Mouse (Mus musculus) heart, postnatal 36 days (tissue): ENCODE measurements at regions not wholly inside any gene's neighbourhood (a gene's known extent, or its start where the extent isn't known, plus 50 kb on each side); places are given as distances from the start of the nearest gene placed in this dataset.

Experiments used
- DNase-seq, 2 experiments: peaks; one replicate each; pipeline ENCODE4 v3.0.0; 2021 to 2022
- intact Hi-C: fragments of 180-260 bp; cut with DNase I; formaldehyde crosslinking; loops from one replicate; pipeline ENCODE4 v1.15.1; 2025

GRCm38 (mm10) chr8:113250264-113250663, 385.1 kb upstream of the Mon1b start:
- DNase-seq = no peak
- intact Hi-C loops = no loop called here

DNA sequence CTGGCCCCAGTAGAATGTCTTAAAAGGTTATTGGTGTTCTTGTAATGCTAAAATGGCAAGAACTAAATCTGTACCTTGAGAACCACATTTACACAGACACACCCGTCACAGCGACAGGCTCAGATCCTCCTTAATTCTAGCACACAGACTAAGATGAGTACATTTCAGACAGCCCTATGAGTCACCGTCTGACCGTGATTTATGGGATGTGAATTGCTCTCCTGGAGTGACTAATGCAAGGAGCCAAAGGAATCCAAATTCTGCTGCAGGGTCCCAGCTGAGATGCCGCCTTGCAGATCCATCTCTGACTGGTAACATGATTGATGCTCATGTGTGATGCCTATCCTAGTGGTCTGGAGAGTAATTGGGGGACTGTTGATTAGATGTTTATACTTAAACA, 381.3 kb upstream of the Mon1b start:
- no peak for DNase-seq
- intact Hi-C loops = no loop called here

DNA sequence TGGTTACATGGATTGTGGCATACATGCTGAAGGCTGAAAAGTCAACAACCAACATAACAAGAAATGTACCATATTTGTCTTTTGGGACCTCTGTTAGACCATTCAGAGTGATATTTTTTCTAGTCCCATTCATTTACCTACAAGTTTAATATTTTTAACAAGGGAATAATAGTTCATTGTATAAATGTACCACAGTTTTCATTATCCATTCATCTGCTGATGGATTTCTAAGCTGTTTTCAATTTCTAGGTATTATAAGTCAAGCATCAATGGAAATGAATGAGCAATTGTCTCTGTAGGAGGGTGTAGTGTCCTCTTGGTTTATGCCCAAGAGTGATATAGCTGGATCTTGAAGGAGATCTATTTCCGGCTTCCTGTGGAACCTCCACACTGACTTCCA, 375.9 kb upstream of the Mon1b start:
- no peak for DNase-seq
- intact Hi-C loops = no loop called here

GRCm38 (mm10) chr8:113263296-113263695, 372.1 kb upstream of the Mon1b start:
- intact Hi-C loops = no loop called here

DNA sequence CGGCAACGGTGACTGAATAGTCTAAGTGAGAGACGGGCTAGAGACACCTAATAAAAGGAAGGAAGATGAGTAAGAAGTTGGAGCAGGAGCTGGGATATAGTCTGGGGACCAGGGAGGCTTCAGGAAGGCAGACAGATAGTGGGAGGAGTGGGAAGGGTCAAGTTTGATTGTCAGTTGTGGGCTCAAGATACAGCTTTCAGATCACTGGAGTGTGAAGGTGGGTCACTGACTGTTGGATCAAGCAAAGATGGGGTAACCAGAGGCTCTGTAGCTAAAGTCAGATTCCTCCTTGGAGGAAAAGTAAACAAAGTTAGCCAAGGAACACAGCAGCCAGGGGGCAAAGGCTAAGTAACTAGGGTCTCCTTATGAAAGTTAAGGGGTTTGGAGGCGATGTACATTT, 364.1 kb upstream of the Mon1b start:
- no peak for DNase-seq
- intact Hi-C loops = no loop called here

More at GRCm38 (mm10) chr8:113263296-113263695, 372.1 kb upstream of the Mon1b start:
- no peak for DNase-seq

- no peak for DNase-seq
- intact Hi-C loops = no loop called here
Measured at GRCm38 (mm10) chr8:113300273-113300843, 335.0 kb upstream of the Mon1b start.

DNA sequence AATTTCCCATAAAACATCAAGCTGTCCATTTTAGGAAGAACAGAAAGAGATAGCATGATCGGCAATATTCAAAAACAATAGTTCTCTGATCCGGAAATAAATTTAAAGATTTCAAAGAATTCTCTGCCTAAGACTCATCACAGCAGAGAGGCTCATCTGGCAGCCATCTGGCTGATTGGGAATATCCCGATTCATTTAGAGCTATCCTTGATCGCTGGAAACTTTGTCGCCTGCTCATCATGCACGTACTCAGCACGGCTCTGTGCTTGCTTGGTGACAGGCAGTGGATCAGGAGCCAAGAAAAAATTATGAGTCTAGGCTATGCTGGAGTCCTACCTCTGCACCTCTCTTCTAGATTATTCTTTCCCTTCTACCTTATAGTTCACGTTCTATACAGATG, 332.0 kb upstream of the Mon1b start:
- intact Hi-C loops = no loop called here

GRCm38 (mm10) chr8:113317169-113317568, 318.2 kb upstream of the Mon1b start:
- intact Hi-C loops = no loop called here
- DNase-seq = no peak

More for the DNA sequence above, 332.0 kb upstream of the Mon1b start:
- no peak for DNase-seq

GRCm38 (mm10) chr8:113331576-113331975, 303.8 kb upstream of the Mon1b start:
- intact Hi-C loops = no loop called here
- no peak for DNase-seq

- intact Hi-C loops = no loop called here
- DNase-seq = no peak
Measured at GRCm38 (mm10) chr8:113341306-113341705, 294.1 kb upstream of the Mon1b start.

GRCm38 (mm10) chr8:113361900-113362299, 273.5 kb upstream of the Mon1b start:
- DNase-seq = no peak
- intact Hi-C loops = no loop called here

DNA sequence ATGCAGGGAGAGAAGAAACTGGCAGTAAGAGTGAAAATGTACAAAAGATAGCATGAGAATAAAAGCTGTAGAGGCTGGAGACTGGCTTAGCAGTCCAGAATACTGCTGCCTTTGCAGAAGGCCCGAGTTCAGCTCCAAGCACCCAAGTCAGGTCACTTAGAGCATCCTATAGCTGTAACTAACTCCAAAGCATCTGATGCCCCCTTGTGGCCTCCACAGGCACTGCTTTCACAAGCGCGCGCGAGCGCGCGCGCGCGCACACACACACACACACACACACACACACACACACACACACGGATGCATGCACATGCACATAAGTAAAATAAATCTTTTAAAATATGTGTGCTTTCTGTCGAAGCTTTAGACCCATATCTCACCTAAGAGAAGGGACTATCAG, 271.2 kb upstream of the Mon1b start:
- intact Hi-C loops = no loop called here
- no peak for DNase-seq

GRCm38 (mm10) chr8:113383517-113383916, 251.9 kb upstream of the Mon1b start:
- intact Hi-C loops = no loop called here
- DNase-seq = no peak

DNA sequence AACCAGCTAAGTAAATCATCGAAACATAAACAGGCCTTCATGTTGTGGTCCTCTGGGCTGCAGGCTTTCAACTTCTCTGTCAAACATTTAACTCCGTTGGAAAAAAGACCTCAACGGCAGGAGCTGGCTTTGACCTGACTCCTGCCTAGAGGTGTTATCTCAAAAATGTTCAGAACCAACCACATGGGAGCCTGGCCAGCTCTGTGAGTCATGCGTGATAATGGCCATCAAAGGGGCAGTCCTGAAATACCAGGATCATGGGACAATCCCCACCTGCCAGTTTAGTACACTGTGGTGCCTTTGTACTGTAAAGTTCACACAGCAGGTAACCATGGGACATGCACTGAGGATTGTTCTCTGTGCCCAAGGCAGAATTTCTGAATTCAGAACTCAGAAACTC, 251.4 kb upstream of the Mon1b start:
- intact Hi-C loops = no loop called here
- peak; percentile 34 to 43 for DNase-seq

DNA sequence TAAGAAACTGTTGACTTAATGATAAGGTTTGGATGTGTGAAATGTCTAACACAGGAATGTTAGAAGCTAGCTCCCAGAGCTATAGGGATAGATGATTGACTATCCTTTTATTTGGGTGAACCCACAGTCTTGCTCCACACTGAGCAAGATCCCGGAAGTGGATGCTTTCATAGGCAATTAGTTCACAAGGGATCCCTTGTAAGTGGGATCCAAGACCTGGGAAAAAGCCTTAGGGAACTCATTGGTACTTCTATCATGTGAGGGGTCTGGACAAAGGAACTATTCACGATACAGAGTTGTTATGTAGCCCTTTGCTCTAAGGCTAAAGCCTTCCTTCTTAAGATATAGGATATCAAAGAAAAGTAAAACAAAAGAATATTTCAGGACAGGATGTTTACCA, 245.9 kb upstream of the Mon1b start:
- intact Hi-C loops = no loop called here
- no peak for DNase-seq

- intact Hi-C loops = no loop called here
- DNase-seq = no peak
Measured at GRCm38 (mm10) chr8:113390038-113390437, 245.3 kb upstream of the Mon1b start.

- intact Hi-C loops = no loop called here
- no peak for DNase-seq
Measured at GRCm38 (mm10) chr8:113394319-113394718, 241.1 kb upstream of the Mon1b start.

- DNase-seq = no peak
- intact Hi-C loops = no loop called here
Measured at GRCm38 (mm10) chr8:113405158-113405557, 230.2 kb upstream of the Mon1b start.

DNA sequence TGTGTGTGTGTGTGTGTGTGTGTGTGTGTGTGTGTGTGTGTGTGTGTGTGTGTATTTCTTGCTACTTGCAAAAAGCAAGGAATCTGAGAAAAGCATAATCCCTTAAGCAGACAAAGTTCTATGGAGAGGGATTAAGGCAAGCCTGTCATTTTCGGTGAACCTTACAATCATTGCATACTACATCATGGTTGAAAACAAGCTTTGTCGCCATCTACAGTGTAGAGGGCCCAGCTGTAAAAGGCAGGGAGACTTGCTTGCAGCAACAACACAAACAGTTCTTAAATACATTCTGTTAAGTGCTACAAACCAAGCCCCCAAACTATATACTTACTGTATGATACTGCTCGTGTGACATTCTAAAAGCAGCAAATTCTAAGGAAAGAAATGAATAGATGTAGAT, 216.0 kb upstream of the Mon1b start:
- intact Hi-C loops = no loop called here
- DNase-seq = no peak

- no peak for DNase-seq
- intact Hi-C loops = no loop called here
Measured at GRCm38 (mm10) chr8:113422651-113423050, 212.7 kb upstream of the Mon1b start.

DNA sequence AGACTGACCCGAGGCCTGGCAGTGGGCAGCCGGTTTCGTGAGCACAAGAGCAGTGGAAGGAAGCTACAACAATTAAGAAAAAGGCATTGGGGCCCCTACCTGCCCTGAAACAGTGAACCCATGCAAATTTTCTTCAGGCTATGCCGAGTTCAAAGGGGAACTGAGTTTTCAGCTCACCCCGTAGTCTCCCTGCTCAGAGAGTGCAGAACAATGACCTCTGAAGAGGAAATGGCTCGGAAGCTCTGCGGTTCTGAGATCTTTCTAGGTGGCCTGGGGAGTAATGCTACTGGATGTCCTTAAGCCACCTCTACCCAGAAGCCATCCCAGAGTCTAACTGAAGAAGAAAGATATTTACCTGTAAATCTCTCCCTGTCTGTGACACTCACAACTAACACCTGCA, 196.3 kb upstream of the Mon1b start:
- no peak for DNase-seq
- intact Hi-C loops = no loop called here

DNA sequence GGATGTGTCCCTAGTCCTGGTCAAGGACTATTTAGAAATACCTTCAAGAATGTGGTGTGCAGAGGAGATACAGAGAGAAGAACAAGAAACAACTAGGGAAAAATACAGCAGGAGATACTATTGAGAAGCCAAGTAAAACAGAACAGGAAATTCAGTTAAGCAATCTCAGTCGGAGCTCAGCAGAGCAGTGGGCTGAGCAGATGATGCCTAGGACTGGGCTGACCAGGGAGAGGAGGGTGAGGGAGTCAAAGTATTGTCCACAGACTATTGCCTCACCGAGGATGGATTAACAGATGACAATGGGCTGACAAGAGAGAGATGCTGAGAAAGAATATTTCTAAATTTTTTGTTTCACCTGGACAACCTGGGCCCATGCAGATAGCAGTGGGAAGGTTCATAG, 181.4 kb upstream of the Mon1b start:
- DNase-seq = no peak
- intact Hi-C loops = no loop called here

- no peak for DNase-seq
- intact Hi-C loops = no loop called here
Measured at GRCm38 (mm10) chr8:113464625-113465024, 170.8 kb upstream of the Mon1b start.
